Mouse (Mus musculus) kidney, embryonic 16.5 days (tissue): ENCODE data around the gene Gnaz. TPM values are rescaled to one million over a fixed set of nuclear protein-coding genes. Genes with fewer than 3 reads are reported as not detected.

Experiments
- ATAC-seq: fragments of 200-750 bp; cut with Nextera tagmentation; 2 replicates; pipeline ENCODE4 v1.8.0; 2017; ENCODE audit warnings: moderate TSS enrichment; ENCODE audit not compliant: low FRiP score, low TSS enrichment
- H3K27ac ChIP-seq: fragments of 300-500 bp; sonication (generic); 2 replicates; pipeline ENCODE4 v1.5.1; 2014; ENCODE audit warnings: low read length
- H3K27me3 ChIP-seq: fragments of 300-500 bp; sonication (generic); 2 replicates; pipeline ENCODE4 v1.6.1; 2014; ENCODE audit warnings: low read length, control low read depth, mixed read lengths; ENCODE audit not compliant: insufficient read depth
- H3K36me3 ChIP-seq: fragments of 300-500 bp; sonication (generic); 2 replicates; pipeline ENCODE4 v1.6.1; 2014; ENCODE audit warnings: low read length, control low read depth, mixed read lengths; ENCODE audit not compliant: insufficient read depth
- H3K4me1 ChIP-seq: fragments of 300-500 bp; sonication (generic); 2 replicates; pipeline ENCODE4 v1.6.1; 2014; ENCODE audit warnings: low read length, control low read depth, mixed read lengths; ENCODE audit not compliant: insufficient read depth
- H3K4me2 ChIP-seq: fragments of 300-500 bp; sonication (generic); replicated peaks from 2 replicates; pipeline ENCODE4 v1.6.1; 2014; ENCODE audit warnings: low read depth, low read length
- H3K4me3 ChIP-seq: fragments of 300-500 bp; sonication (generic); 2 replicates; pipeline ENCODE4 v1.5.1; 2014; ENCODE audit warnings: mild to moderate bottlenecking, low read length
- H3K9ac ChIP-seq: fragments of 300-500 bp; sonication (generic); replicated peaks from 2 replicates; pipeline ENCODE4 v1.6.1; 2014; ENCODE audit warnings: low read length
- H3K9me3 ChIP-seq: fragments of 300-500 bp; sonication (generic); 2 replicates; pipeline ENCODE4 v1.6.1; 2016; ENCODE audit warnings: low read length, control low read depth
- WGBS: fragments of 180-500 bp; shearing (Covaris S2); extraction: QIAGEN DNeasy Blood & Tissue Kit; methylation state at CpG from one replicate; pipeline ENCODE4 v1.1.7; 2014; 5-methylcytosine and 5-hydroxymethylcytosine counted together
- polyA plus RNA-seq: library from polyadenylated mRNA; unstranded; fragments of >200 nt; fragmentation: Nextera tagmentation; extraction: Ambion mirVana; gene quantifications from 2 replicates; pipeline ENCODE4 v1.2.1, GENCODE M21; 2015

The Gnaz gene
- polyA plus RNA-seq, 1 experiment from 2014 or later, result 6.2 TPM

GRCm38 (mm10) chr10:75065691-75066090, 98.7 kb downstream of the Gnaz start:
- ATAC-seq, result no peak
- H3K27me3 ChIP-seq, result no peaks in the 10 kb centered on the region
- H3K4me3 ChIP-seq, result no peak overlapping the region
- H3K4me1 ChIP-seq, result peaks cover 57% of the 10 kb centered on the region
- H3K36me3 ChIP-seq, result 0 out of 2 replicates have a peak, but pooled peaks cover 3% of the 10 kb centered on the region
- no peak overlapping the region for H3K9ac ChIP-seq
- H3K27ac ChIP-seq, result no peak overlapping the region
- no peak overlapping the region for H3K4me2 ChIP-seq
- 75% methylated on average over 6 of the region's 6 CpGs for WGBS
- no peaks in the 10 kb centered on the region for H3K9me3 ChIP-seq

Other genes with a start within 250 kb of the Gnaz start
- not detected in 2 replicates for gene Rsph14, start 65.4 kb downstream of the Gnaz start, polyA plus RNA-seq
- 10.9 and 12.9 TPM in 2 replicates for gene Rab36, start 69.9 kb downstream of the Gnaz start, polyA plus RNA-seq
- gene Bcr, start 93.4 kb downstream of the Gnaz start, polyA plus RNA-seq, result 6.8 and 8.4 TPM in 2 replicates
- 33.2 and 33.4 TPM in 2 replicates for gene Specc1l, start 244.9 kb downstream of the Gnaz start, polyA plus RNA-seq